Mouse (Mus musculus): ENCODE results near the gene Lrrc25.

DNA sequence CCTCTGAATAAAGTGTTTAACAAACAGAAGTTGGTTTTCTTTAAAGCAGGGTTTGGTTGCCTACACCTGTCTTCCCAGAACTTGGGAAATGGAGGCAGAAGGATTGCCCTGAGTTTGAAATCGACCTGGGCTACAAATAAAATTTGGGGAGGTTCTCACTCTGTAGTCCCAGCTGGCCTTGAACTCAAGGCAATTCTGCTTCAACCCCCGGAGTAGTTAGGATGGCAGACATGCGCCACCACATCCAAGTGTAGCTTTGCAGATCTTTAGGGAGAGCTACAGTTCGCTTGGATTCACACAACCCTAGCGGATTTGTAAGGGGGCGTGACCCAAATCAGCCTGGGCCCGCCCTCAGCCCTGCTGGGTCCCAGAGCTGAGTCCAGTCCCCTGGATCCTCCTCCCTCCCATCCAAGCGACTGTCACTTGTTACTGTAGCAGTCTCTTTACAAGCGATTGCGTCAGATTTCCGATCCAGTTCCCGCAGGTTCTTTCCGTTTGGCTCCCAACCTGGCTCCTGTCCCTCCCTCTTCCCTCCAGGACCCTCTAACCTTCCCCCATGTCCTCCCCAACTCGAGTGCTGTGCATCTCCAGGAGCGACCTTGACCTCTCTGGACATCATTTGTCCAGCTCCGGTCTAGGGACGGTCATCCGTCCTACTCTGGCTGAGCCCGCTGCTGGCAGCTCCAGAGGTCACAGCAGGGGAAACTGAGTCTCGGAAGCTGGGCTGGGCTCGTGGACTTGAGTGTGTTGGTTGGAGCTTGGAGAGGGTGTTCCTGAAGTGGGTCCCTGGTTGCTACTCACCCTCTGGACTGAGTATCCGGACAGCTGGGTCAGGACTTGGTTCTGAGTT, 14.8 kb downstream of the Lrrc25 start:
- TF ChIP-seq CTCF (IDR thresholded peaks at IDR 0.05; ENCODE audit: low read depth) (no peak), EP300 (IDR thresholded peaks at IDR 0.05; ENCODE audit: low read depth) (peak; percentile 48; the same call in 1 of the 2 replicates)
